Mouse (Mus musculus): ENCODE measurements around the gene Msl3l2. TPM values are rescaled to one million over a fixed set of nuclear protein-coding genes. Genes with fewer than 3 reads are reported as not detected.

Msl3l2 gene
- polyA plus RNA-seq, 1 experiment from 2014 or later = 4.8 TPM

DNA sequence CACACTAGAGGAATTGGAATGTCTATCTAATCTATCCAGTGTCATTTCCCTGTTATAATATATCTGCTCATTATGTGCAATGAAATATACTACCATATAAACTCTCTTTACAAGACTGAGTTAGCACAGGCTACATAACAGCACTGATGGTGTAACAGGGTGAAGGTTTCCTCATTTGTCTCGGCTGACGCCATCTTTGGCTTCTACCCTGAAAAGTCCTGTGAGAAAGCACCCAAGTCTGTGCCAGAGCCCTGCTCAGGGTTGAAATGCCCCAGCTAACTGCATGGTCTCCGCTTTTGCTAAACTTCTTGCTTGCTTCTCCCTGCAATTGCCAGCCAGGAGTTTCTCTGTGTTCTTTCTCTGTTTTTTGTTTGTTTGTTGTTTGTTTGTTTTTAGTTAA is 7.6 kb upstream of the Msl3l2 start:
- Histone ChIP-seq H3K4me2 (no peak overlapping the region), H3K9ac (no peak overlapping the region), H3K9me3 (ENCODE audit: low read depth, low read length) (no peaks in the 10 kb centered on the region), H3K4me1 (ENCODE audit: insufficient read depth) (no peaks in the 10 kb centered on the region), H3K27me3 (ENCODE audit: insufficient read depth, low read length) (no peaks in the 10 kb centered on the region), H3K27ac (ENCODE audit: low read depth) (no peak overlapping the region), H3K4me3 (ENCODE audit: low read depth, low read length) (no peak overlapping the region), H3K36me3 (ENCODE audit: insufficient read depth) (no peaks in the 10 kb centered on the region)
- no peak for TF ChIP-seq CTCF (IDR thresholded peaks at IDR 0.05; ENCODE audit: low read depth)
- 77% methylated on average over 3 of the region's 3 CpGs for WGBS
- ATAC-seq (ENCODE audit: insufficient read depth) = no peak
- DNase-seq = no peak

DNA sequence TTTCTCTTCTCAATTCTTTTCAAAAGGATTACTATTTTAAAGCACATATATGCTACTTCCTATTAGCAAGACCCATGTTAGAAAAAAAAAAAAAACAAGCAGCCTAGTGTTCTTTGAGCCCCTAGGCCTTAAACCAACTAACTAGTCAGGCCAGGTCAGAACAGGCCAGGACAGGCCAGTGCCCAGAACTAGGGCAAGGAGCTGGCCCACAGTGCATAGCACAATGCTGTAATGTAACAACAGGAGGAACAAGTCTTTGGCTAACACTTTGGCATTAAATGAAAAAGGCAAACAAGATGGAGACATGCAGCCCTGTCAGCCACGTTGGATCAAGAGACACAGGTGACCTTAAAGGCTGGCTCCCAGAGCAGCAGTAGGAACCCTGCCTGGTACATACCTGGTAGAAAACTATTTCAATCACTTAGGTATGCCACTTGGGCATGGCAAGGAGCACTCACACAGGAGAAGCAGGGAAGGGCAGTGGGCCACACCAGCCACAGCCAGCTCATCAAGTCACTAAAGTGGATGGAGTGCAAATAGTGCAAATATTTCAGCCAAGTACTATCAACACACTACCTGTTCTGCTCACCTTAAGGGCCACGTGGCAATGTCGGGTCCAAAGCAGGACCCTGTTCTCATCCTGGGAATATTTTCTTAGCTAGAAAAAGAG is 6.9 kb upstream of the Msl3l2 start:
- Histone ChIP-seq H3K4me2 (no peak overlapping the region), H3K9ac (no peak overlapping the region), H3K27ac (ENCODE audit: low read depth) (no peak overlapping the region), H3K4me1 (ENCODE audit: insufficient read depth) (no peaks in the 10 kb centered on the region), H3K9me3 (ENCODE audit: low read depth, low read length) (no peaks in the 10 kb centered on the region), H3K4me3 (ENCODE audit: low read depth, low read length) (no peak overlapping the region), H3K36me3 (ENCODE audit: insufficient read depth) (no peaks in the 10 kb centered on the region), H3K27me3 (ENCODE audit: insufficient read depth, low read length) (no peaks in the 10 kb centered on the region)
- ATAC-seq (ENCODE audit: insufficient read depth) (peak; percentile 69; the same call in 1 of the 2 replicates), DNase-seq (no peak)
- WGBS = 54% methylated on average over 3 of the region's 3 CpGs
- no peak for TF ChIP-seq CTCF (IDR thresholded peaks at IDR 0.05; ENCODE audit: low read depth)

- H3K4me2 ChIP-seq = peak overlapping the region; percentile 52
- H3K9ac ChIP-seq = peak overlapping the region; percentile 44
- no peak for TF ChIP-seq CTCF (IDR thresholded peaks at IDR 0.05; ENCODE audit: low read depth)
- H3K27ac ChIP-seq (ENCODE audit: low read depth) = no peak overlapping the region
- H3K4me1 ChIP-seq (ENCODE audit: insufficient read depth) = peaks cover 3% of the 10 kb centered on the region; the same call in 1 of the 2 replicates
- ATAC-seq (ENCODE audit: insufficient read depth) = peak; percentile 48
- DNase-seq = no peak
- H3K9me3 ChIP-seq (ENCODE audit: low read depth, low read length) = no peaks in the 10 kb centered on the region
- 46% methylated on average over 1 of the region's 1 CpGs for WGBS
- no peaks in the 10 kb centered on the region for H3K27me3 ChIP-seq (ENCODE audit: insufficient read depth, low read length)
- H3K36me3 ChIP-seq (ENCODE audit: insufficient read depth) = no peaks in the 10 kb centered on the region
- peak overlapping the region; percentile 29 for H3K4me3 ChIP-seq (ENCODE audit: low read depth, low read length)
Observed at GRCm38 (mm10) chr10:56106996-56107334, 248 bp downstream of the Msl3l2 start.

- peak; percentile 80 for DNase-seq
- H3K4me1 ChIP-seq (ENCODE audit: insufficient read depth) = no peaks in the 10 kb centered on the region
- no peaks in the 10 kb centered on the region for H3K9me3 ChIP-seq (ENCODE audit: low read depth, low read length)
- H3K4me3 ChIP-seq (ENCODE audit: low read depth, low read length) = peak overlapping the region; percentile 55
- peak overlapping the region; percentile 83 for H3K4me2 ChIP-seq
- peak overlapping the region; percentile 36; the same call in 1 of the 2 replicates for H3K27ac ChIP-seq (ENCODE audit: low read depth)
- WGBS = under 1% methylated on average over 50 of the region's 50 CpGs
- TF ChIP-seq CTCF (IDR thresholded peaks at IDR 0.05; ENCODE audit: low read depth) = no peak
- no peaks in the 10 kb centered on the region for H3K36me3 ChIP-seq (ENCODE audit: insufficient read depth)
- no peaks in the 10 kb centered on the region for H3K27me3 ChIP-seq (ENCODE audit: insufficient read depth, low read length)
- H3K9ac ChIP-seq = peak overlapping the region; percentile 66
- peak; percentile 95 for ATAC-seq (ENCODE audit: insufficient read depth)
Observed at GRCm38 (mm10) chr10:56114951-56115635, 8.4 kb downstream of the Msl3l2 start.

DNA sequence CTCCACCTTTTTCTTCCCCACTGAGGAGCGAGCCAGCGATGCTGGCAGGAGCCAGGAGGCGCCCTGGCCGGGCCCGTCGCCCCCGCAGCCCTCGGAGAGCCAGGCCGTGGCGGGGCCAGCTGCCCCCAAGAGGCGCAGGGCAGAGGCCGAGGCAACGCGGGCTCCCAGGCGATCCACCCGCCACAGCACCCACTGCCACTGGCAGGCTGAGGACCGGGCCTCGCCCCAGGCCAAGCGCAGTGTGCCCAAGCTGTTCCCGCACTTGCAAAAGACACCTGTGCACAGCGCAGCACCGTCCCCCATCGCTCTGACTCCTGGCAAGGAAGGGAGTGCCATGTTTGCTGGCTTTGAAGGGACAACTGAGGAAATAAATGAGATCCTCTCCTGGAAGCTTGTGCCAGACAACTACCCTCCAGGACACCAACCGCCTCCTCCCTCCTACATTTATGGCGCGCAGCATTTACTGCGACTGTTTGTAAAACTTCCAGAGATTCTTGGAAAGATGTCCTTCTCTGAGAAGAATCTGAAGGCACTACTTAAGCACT is 9.0 kb downstream of the Msl3l2 start:
- Histone ChIP-seq H3K36me3 (ENCODE audit: insufficient read depth) (no peaks in the 10 kb centered on the region), H3K9ac (peak overlapping the region; percentile 66), H3K27ac (ENCODE audit: low read depth) (peak overlapping the region; percentile 36; the same call in 1 of the 2 replicates), H3K4me1 (ENCODE audit: insufficient read depth) (no peaks in the 10 kb centered on the region), H3K4me3 (ENCODE audit: low read depth, low read length) (peak overlapping the region; percentile 55), H3K4me2 (peak overlapping the region; percentile 83), H3K9me3 (ENCODE audit: low read depth, low read length) (no peaks in the 10 kb centered on the region), H3K27me3 (ENCODE audit: insufficient read depth, low read length) (no peaks in the 10 kb centered on the region)
- DNase-seq (peak; percentile 23), ATAC-seq (ENCODE audit: insufficient read depth) (peak; percentile 66)
- no peak for TF ChIP-seq CTCF (IDR thresholded peaks at IDR 0.05; ENCODE audit: low read depth)
- 19% methylated on average over 26 of the region's 27 CpGs for WGBS

- H3K27me3 ChIP-seq (ENCODE audit: insufficient read depth, low read length) = no peaks in the 10 kb centered on the region
- H3K4me2 ChIP-seq = no peak overlapping the region
- no peaks in the 10 kb centered on the region for H3K4me1 ChIP-seq (ENCODE audit: insufficient read depth)
- ATAC-seq (ENCODE audit: insufficient read depth) (no peak), DNase-seq (no peak)
- no peak overlapping the region for H3K9ac ChIP-seq
- H3K27ac ChIP-seq (ENCODE audit: low read depth) = no peak overlapping the region
- H3K36me3 ChIP-seq (ENCODE audit: insufficient read depth) = no peaks in the 10 kb centered on the region
- no peaks in the 10 kb centered on the region for H3K9me3 ChIP-seq (ENCODE audit: low read depth, low read length)
- TF ChIP-seq CTCF (IDR thresholded peaks at IDR 0.05; ENCODE audit: low read depth) = no peak; the same call in 1 of the 2 replicates
- WGBS = 87% methylated on average over 1 of the region's 1 CpGs
- H3K4me3 ChIP-seq (ENCODE audit: low read depth, low read length) = no peak overlapping the region
Observed at GRCm38 (mm10) chr10:56126972-56127371, 20.3 kb downstream of the Msl3l2 start.

DNA sequence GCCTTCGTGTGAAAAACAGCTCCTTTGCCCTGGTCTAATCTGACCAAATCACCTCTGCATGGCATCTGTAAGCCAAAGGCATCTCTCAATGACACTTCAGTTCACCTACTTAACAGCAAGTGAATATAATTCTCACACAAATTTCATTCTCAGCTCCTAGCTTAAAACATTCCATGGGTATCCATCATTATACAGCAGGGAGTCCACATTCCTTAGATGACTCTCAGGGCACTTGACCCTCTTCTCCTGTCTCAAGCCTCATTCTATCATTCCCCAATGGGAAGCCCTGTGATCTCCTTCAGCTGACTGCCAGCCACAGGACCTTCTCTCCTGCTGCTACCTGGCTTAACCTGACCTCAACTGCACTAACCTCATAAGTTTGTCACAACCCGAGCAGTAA is 22.9 kb downstream of the Msl3l2 start:
- no peaks in the 10 kb centered on the region for H3K4me1 ChIP-seq (ENCODE audit: insufficient read depth)
- H3K36me3 ChIP-seq (ENCODE audit: insufficient read depth) = no peaks in the 10 kb centered on the region
- no peak for ATAC-seq (ENCODE audit: insufficient read depth)
- H3K27ac ChIP-seq (ENCODE audit: low read depth) = no peak overlapping the region
- TF ChIP-seq CTCF (IDR thresholded peaks at IDR 0.05; ENCODE audit: low read depth) = no peak
- H3K27me3 ChIP-seq (ENCODE audit: insufficient read depth, low read length) = no peaks in the 10 kb centered on the region
- no peak overlapping the region for H3K4me3 ChIP-seq (ENCODE audit: low read depth, low read length)
- WGBS = 75% methylated on average over 2 of the region's 2 CpGs
- H3K9me3 ChIP-seq (ENCODE audit: low read depth, low read length) = no peaks in the 10 kb centered on the region
- no peak overlapping the region for H3K4me2 ChIP-seq
- H3K9ac ChIP-seq = no peak overlapping the region
- DNase-seq = no peak
